Mouse (Mus musculus) thymus, adult 2 months (tissue): ENCODE results near the gene St6galnac6. TPM values are rescaled to one million over a fixed set of nuclear protein-coding genes. Genes with fewer than 3 reads are reported as not detected.

Source experiments
- DNase-seq: peaks from one replicate; pipeline ENCODE4 v3.0.0; 2021
- H3K27ac ChIP-seq: fragments of 200-500 bp; 2 replicates; pipeline ENCODE4 v1.5.1; 2012; ENCODE audit warnings: low read length, control low read depth; ENCODE audit not compliant: control insufficient read depth, insufficient read depth
- H3K27me3 ChIP-seq: fragments of 200-500 bp; 2 replicates; pipeline ENCODE4 v1.6.1; 2012; ENCODE audit warnings: mild to moderate bottlenecking, low read length, moderate library complexity, mixed read lengths; ENCODE audit not compliant: control insufficient read depth, insufficient read depth
- H3K36me3 ChIP-seq: fragments of 200-500 bp; 2 replicates; pipeline ENCODE4 v1.6.1; 2012; ENCODE audit warnings: mild to moderate bottlenecking, low read length, moderate library complexity; ENCODE audit not compliant: control insufficient read depth, insufficient read depth
- H3K4me1 ChIP-seq: fragments of 200-500 bp; replicated peaks from 2 replicates; pipeline ENCODE4 v1.6.1; 2012; ENCODE audit warnings: low read length; ENCODE audit not compliant: control insufficient read depth, insufficient read depth
- H3K4me3 ChIP-seq: fragments of 200-500 bp; 2 replicates; pipeline ENCODE4 v1.5.1; 2012; ENCODE audit warnings: mild to moderate bottlenecking, low read length, control low read depth, moderate library complexity; ENCODE audit not compliant: control insufficient read depth, insufficient read depth
- CTCF ChIP-seq: fragments of 200-500 bp; IDR thresholded peaks from 2 replicates; pipeline ENCODE4 v1.5.1; 2012; ENCODE audit warnings: mild to moderate bottlenecking, control low read depth, low read length, moderate library complexity, borderline replicate concordance; ENCODE audit not compliant: control insufficient read depth, poor library complexity, insufficient read depth; ENCODE audit errors: extremely low read depth
- POLR2A ChIP-seq: fragments of 200-500 bp; IDR thresholded peaks from 2 replicates; pipeline ENCODE4 v1.6.1; 2012; ENCODE audit warnings: mild to moderate bottlenecking, low read length, control low read depth, moderate library complexity; ENCODE audit not compliant: control insufficient read depth, poor library complexity, insufficient read depth; ENCODE audit errors: extremely low read depth
- WGBS: fragments of 180-500 bp; shearing (Covaris S2); methylation state at CpG from one replicate; pipeline ENCODE4 v1.1.7; 2018; 5-methylcytosine and 5-hydroxymethylcytosine counted together
- polyA plus RNA-seq: library from polyadenylated mRNA; depleted of rRNA; stranded (reverse); fragments of >200 nt; gene quantifications from 2 replicates; pipeline ENCODE4 v1.2.3, GENCODE M21; 2012; rRNA removed

Gene St6galnac6
- polyA plus RNA-seq, 1 experiment: 25.9 TPM

GRCm38 (mm10) chr2:32667775-32668174 lies 68.3 kb downstream of the St6galnac6 start:
- H3K27me3 ChIP-seq: no peaks in the 10 kb centered on the region
- 85% methylated on average over 11 of the region's 11 CpGs for WGBS
- H3K27ac ChIP-seq: no peak overlapping the region
- no peak overlapping the region for H3K4me3 ChIP-seq
- no peak for TF ChIP-seq POLR2A
- TF ChIP-seq CTCF: no peak
- no peaks in the 10 kb centered on the region for H3K36me3 ChIP-seq
- no peaks in the 10 kb centered on the region for H3K4me1 ChIP-seq
- DNase-seq: no peak

- Histone ChIP-seq H3K4me3 (no peak overlapping the region), H3K27ac (no peak overlapping the region), H3K4me1 (no peaks in the 10 kb centered on the region), H3K36me3 (no peaks in the 10 kb centered on the region), H3K27me3 (no peaks in the 10 kb centered on the region)
- DNase-seq: no peak
- 95% methylated on average over 7 of the region's 7 CpGs for WGBS
- TF ChIP-seq CTCF: no peak
- TF ChIP-seq POLR2A: no peak
Measured at GRCm38 (mm10) chr2:32668176-32668575, 68.7 kb downstream of the St6galnac6 start.

- DNase-seq: no peak
- H3K4me1 ChIP-seq: no peaks in the 10 kb centered on the region
- 92% methylated on average over 3 of the region's 3 CpGs for WGBS
- no peak overlapping the region for H3K27ac ChIP-seq
- H3K4me3 ChIP-seq: no peak overlapping the region
- H3K36me3 ChIP-seq: no peaks in the 10 kb centered on the region
- H3K27me3 ChIP-seq: no peaks in the 10 kb centered on the region
- TF ChIP-seq CTCF: no peak
- TF ChIP-seq POLR2A: no peak
Measured at GRCm38 (mm10) chr2:32669876-32670275, 70.4 kb downstream of the St6galnac6 start.

Other genes with a start within 250 kb of the St6galnac6 start
- gene Ciz1, start 247.4 kb upstream of the St6galnac6 start, polyA plus RNA-seq: 517 and 528 TPM in 2 replicates
- 10.7 and 12.1 TPM in 2 replicates for gene Dnm1, start 246.4 kb upstream of the St6galnac6 start, polyA plus RNA-seq
- gene 1110008P14Rik, start 217.8 kb upstream of the St6galnac6 start, polyA plus RNA-seq: 192 and 257 TPM in 2 replicates
- gene Lcn2, start 211.5 kb upstream of the St6galnac6 start, polyA plus RNA-seq: 23.8 and 27.3 TPM in 2 replicates
- gene Ptges2, start 203.8 kb upstream of the St6galnac6 start, polyA plus RNA-seq: 17.9 and 24.7 TPM in 2 replicates
- gene Naif1, start 149.3 kb upstream of the St6galnac6 start, polyA plus RNA-seq: 8.8 and 9.2 TPM in 2 replicates
- 25.3 and 29.3 TPM in 2 replicates for gene Slc25a25, start 148.3 kb upstream of the St6galnac6 start, polyA plus RNA-seq
- 57.4 and 66.7 TPM in 2 replicates for gene Fam102a, start 64.4 kb upstream of the St6galnac6 start, polyA plus RNA-seq
- 158 and 173 TPM in 2 replicates for gene Dpm2, start 28.9 kb upstream of the St6galnac6 start, polyA plus RNA-seq
- gene Pip5kl1, start 24.9 kb upstream of the St6galnac6 start, polyA plus RNA-seq: 0.92 and 1.1 TPM in 2 replicates
- not detected in 2 replicates for gene 9430097D07Rik, start 24.0 kb upstream of the St6galnac6 start, polyA plus RNA-seq
- gene St6galnac4, start 12.6 kb upstream of the St6galnac6 start, polyA plus RNA-seq: 29.3 and 34.1 TPM in 2 replicates
- 3.6 and 23.5 TPM in 2 replicates for gene Ak1, start 22.0 kb downstream of the St6galnac6 start, polyA plus RNA-seq
- gene Eng, start 46.9 kb downstream of the St6galnac6 start, polyA plus RNA-seq: 62.1 and 66.1 TPM in 2 replicates
- gene Fpgs, start 104.4 kb downstream of the St6galnac6 start, polyA plus RNA-seq: 61.8 and 65.7 TPM in 2 replicates
- 220 and 239 TPM in 2 replicates for gene Cdk9, start 113.4 kb downstream of the St6galnac6 start, polyA plus RNA-seq
- gene Sh2d3c, start 121.3 kb downstream of the St6galnac6 start, polyA plus RNA-seq: 104 and 106 TPM in 2 replicates
- gene 6330409D20Rik, start 141.3 kb downstream of the St6galnac6 start, polyA plus RNA-seq: 0.20 and 0.27 TPM in 2 replicates
- gene Tor2a, start 157.5 kb downstream of the St6galnac6 start, polyA plus RNA-seq: 169 and 171 TPM in 2 replicates
- 1.9 and 2.3 TPM in 2 replicates for gene Ttc16, start 175.9 kb downstream of the St6galnac6 start, polyA plus RNA-seq
- gene Ptrh1, start 176.1 kb downstream of the St6galnac6 start, polyA plus RNA-seq: 36.5 and 43.4 TPM in 2 replicates
- gene Cfap157, start 184.7 kb downstream of the St6galnac6 start, polyA plus RNA-seq: 0.11 and 0.27 TPM in 2 replicates
- gene Stxbp1, start 247.5 kb downstream of the St6galnac6 start, polyA plus RNA-seq: 6.6 and 8.3 TPM in 2 replicates